Mouse (Mus musculus) right cerebral cortex, postnatal 4 days (tissue): ENCODE measurements around the gene Rab17.

Source experiments
- DNase-seq: peaks from one replicate; pipeline ENCODE4 v3.0.0-alpha.2; 2022

Rab17 gene

GRCm38 (mm10) chr1:90927929-90928574 is 41.4 kb downstream of the Rab17 start:
- DNase-seq, result no peak

GRCm38 (mm10) chr1:90927308-90927707 is 42.2 kb downstream of the Rab17 start:
- no peak for DNase-seq

- DNase-seq, result no peak
These were observed 43.4 kb downstream of the Rab17 start for GRCm38 (mm10) chr1:90926030-90926429.

- no peak for DNase-seq
These were observed 47.8 kb downstream of the Rab17 start for GRCm38 (mm10) chr1:90921687-90922086.

- DNase-seq, result no peak
These were observed 52.0 kb downstream of the Rab17 start for GRCm38 (mm10) chr1:90917509-90917908.

GRCm38 (mm10) chr1:90914948-90915569 is 54.4 kb downstream of the Rab17 start, which contains the start of gene Mlph:
TSS of gene Mlph (plus strand) at chr1:90915085.
- peak; percentile 34 for DNase-seq

- no peak for DNase-seq
These were observed 56.2 kb downstream of the Rab17 start for GRCm38 (mm10) chr1:90913231-90913630.

- no peak for DNase-seq
These were observed 59.8 kb downstream of the Rab17 start for GRCm38 (mm10) chr1:90909631-90910152.

- DNase-seq, result peak; percentile 27
These were observed 60.3 kb downstream of the Rab17 start for GRCm38 (mm10) chr1:90909161-90909560.
